Mouse (Mus musculus) testis, postnatal 10 days (tissue): Measurements from ENCODE around the gene Paics.
"Not testable (repeated sequence)": the region's sequence is repeated elsewhere in the genome, so short reads cannot be mapped to it uniquely, and the experiment has no call there.

Experiments used
- DNase-seq: peaks from one replicate; pipeline ENCODE4 v3.0.0; 2021; ENCODE audit warnings: low spot score

Paics gene

DNA sequence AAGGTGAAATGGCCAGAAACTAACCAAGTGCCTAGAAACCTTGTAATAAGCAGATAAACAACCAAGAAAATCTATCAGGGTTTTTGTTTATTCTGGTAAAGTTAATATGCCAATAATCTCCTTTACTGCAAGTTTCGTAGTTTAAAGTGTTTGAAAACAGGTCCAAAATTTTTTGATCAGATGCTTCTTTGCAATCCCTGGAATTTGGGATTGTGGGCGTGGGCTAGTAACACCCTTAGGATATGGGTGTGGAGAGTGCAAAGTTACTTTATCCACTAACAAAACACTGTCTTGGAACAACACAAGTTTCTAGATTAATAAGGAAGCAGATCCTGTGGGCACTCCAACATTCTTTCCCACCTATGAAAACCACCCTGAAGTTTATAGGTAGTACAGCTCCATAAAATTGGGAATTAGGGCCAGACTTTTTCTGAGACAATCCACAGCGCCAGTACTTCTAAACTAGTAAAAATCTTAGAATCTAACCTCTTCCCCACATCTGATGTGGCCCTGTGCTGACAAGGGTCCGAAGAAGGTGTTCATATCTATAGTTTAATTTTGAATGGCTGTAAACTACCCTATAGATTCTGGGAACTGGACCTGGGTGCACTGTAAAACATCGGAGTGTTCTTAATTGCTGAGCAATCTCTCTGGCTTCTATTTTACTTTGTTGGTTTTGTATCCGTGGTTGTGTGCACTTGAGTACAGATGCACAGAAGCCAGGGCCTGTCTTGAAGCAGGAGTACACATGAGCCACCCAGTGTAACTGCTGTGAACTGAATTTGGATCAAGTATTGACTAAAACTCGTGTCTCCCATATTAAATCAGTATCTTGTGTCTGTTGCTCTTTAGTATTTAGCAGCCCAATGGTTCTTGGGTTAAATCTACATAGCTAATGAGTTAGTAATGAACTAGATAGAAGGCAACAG is 1.3 kb downstream of the Paics start:
- DNase-seq: no peak

DNA sequence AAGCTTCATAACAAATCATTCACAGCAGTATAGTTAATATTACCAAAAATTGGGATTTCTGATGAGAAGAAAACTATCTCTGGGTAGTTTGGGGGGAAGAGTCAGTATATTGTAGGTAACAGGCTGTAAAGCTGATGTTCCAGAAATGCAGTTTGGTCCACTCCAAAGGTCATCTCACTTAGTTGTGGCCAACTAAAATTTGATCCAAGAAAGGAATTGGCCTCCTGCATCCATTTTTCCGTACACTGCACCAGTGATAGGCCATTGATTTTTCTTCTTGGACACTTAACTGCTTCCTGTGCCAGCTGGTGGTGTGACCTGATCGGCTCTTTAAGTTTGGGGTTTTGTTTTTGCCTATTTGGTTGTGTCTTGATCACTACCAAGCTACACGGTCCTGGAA is 2.7 kb downstream of the Paics start:
- DNase-seq: no peak

DNA sequence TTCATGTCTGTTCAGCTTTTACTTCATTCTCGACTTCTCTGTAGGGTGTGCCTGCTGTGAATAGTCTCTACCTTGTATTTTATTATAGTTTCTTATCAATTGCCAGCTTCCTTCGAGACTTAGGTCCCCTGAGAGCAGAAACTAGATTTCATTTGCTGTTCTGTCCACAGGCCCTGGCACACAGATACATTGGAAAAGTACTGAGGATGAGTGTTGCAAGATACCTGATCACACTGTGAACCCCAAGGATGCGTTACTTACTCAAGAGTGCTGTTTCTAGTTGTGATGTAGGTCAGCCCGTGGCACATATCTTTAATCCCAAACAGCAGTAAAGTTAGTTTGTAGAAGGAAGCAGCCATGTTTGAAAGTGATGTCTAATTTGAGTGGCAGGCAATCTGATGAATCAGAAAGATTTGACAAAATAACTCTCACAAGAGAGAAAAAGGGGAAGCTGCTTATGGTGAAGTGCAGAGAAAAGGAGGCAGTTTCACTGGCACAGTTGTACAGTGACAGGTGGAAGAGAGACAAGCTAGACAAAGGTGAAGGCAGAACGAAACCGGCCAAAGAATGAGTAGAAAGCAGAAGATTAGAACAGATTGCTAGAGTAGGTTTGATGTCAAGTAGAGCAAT is 3.3 kb downstream of the Paics start:
- no peak for DNase-seq

DNA sequence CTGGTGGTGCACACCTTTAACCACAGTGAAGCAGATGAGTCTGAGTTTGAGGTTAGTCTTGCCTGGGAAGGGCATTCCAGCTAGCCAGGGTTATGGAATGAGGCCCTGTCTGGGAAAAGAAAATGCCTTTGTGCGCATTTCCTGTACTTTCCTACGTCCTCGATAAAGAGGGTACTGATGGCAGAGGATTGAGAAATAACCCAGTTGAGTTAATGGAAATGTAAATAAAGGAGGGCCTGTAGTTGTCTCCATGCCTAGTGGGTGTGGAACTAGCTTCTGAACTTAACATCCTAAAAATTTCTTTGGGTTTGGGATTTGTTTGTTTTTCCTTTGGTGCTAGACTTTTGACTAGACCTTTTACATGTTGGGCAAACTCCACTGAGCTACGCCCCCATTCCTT is 4.4 kb downstream of the Paics start:
- DNase-seq: no peak

DNA sequence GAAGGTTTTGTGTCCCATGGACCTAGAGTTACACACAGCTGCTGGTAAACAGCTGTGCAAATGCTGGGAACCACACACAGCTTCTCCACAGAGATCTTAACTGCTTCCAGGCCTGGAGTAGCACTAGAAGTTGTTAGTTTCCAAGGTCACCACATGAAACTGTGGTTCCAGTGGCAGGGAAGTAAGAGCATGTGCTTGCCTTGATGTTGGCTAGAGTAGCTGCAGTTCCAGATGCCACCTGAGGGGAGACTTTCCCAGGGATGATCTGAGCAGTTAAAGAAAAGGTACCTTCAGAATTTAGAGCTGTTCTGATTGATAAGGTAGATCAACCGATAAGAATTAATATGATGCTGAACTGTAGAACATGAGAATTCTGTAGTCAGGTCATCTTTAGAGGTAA is 6.8 kb downstream of the Paics start:
- DNase-seq: no peak

DNA sequence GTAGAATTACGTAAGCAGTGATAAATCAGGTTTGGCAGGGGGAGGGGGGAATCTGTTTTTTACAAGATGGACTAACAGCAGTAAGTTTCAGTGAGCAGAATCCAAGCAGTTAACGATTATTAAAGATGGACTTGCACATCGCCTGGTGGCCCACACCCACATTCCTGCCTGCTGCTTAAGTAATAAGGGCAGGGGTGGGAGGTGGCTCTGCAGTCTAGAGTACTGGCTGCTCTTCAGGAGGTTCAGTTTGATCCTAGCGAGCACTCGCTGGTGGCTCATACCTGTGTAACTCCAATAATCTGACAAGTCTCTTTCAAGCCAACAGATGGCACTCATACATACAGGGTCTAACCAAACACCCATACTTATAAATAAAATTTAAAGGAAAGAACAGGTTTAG is 8.5 kb downstream of the Paics start:
- DNase-seq: no peak

DNA sequence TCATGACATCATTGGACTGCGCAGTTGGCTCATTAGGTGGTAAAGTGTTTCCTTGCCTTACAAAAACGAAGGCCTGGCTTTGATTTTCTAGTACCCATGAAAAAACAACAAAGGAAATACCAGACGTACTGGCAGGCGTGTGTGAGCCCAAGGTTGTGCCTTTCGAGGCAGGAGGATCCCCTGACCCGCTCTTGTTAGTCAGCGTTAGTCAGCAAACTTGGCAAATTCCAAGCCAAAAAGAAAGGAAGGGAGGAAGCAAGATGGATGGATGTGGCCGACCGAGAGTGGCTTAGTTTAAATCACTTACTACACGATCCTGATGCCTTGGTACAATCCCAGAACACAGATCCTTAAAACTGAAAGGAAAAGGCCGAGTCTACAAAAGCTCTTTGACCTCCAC is 11.4 kb downstream of the Paics start:
- DNase-seq: no peak

DNA sequence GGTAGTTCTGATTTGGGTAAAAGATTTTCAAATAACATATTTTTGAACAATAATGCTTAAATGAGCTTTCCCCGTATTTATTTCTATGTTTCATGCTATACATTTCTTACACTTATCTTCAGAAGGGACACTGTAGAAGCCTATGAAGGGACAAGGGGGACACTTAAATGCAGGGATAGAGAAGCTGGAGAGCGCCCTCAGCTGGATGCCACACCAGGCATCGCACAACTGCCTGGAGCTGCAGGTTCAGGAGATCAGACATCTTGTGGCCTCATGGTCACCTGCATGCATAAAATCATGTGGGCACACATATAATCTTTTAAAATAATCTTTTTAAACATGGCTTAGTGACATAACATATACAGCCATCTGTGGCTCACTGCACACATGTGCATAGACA is 13.5 kb downstream of the Paics start:
- no peak for DNase-seq

DNA sequence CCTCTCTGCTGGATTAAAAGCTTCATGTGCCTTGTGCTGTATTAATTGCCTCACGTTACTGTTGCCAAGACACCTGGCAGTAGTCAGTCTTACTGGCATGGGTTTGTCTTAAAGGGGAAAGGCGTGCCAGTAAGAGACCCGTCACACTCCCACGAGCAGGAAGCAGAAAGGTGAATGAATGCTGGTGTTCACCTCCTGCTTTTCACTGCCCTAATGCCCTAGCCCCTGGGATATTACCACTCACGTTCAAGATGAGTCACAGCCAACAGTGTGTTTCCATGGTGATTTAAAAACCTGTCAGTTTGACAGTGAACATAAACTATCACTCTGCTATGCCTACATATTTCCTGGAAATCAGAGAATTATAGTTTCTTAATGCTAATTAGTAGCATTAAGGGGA is 18.1 kb downstream of the Paics start:
- no peak for DNase-seq

DNA sequence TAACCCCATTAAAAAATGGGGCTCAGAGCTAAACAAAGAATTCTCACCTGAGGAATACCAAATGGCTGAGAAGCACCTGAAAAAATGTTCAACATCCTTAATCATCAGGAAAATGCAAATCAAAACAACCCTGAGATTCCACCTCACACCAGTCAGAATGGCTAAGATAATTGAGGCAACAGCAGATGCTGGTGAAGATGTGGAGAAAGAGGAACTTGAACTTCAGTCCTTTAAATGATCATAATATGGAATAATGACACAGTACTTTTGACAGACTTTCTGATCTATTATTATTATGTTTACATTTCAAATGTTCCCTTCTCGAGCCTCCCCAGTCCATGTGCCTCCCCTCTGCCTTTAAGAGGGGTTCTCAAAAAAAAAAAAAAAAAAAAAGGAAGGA is 20.0 kb downstream of the Paics start:
- DNase-seq: not testable (repeated sequence)

DNA sequence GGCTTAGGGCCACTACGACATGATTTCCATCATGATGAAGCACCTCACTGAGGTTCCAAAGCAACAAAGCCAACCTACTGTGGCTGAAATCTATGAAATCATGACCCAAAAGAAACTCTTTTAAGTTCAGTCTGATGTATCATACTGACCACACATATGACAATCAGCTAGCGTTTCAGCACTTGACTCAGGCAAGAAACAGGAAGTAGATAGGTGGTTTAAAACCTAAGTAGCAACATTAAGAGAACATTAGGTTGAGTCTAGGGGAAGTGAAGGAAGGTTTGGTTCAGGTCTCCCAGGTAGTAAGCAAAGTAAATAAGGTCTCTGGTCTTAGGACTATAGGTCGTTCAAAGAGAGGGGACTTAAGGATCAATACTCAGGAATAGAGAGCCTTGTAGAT is 22.4 kb downstream of the Paics start:
- DNase-seq: no peak

DNA sequence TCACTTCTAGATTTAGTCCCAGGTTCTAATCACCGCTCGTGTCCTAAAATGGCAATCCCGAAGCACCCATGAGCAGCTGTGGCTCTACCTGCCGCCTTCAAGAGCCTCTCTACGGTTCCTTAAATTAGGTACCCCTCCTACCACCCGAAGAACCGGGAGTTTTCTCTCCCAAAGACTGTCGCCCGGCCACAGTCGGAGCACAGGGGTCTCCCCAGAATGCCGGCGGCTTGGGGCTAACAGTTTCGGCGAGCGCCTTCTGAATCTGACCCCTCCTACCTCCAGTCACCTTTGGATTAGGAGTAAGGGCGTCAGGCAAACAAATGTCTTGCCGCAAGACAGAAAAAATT is 23.1 kb downstream of the Paics start:
- DNase-seq: no peak

DNA sequence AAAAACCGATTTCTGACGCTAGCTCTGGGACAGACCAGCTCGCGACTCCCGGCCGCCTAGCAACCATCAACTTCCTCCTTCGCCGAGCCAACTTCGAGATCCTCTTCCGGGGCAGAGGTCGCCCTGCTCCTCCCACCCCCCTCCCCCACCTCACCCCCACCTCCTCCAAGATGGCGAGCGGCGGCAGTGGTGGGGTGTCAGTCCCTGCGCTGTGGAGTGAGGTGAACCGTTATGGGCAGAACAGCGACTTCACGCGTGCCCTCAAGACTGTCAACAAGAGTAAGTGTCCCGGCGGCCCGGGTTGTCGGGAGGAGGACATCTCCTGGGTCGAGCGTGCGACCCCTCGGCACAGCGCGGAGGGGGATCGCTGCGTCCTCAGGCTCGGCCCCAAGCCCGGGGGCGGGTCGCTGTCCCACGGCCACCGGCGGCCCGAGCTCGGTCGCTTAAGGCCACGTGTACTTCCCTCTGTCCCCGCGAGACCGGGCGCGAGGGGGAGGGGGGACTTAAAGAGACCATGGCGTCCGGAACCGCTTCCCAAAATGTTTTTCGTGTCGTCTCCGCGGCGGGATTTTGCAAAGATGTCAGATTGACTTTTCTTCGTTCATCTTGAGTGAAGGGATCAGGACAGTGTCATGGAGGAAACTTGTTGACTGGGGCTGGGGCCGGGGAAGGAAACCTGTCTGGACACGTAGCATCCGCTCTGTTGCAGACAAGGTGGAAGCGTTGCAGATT is 23.6 kb downstream of the Paics start, which contains the start of gene Srp72:
Gene Srp72 (plus strand): TSS at position 130 of the 732 bp plus-strand sequence.
- peak; percentile 91 for DNase-seq

DNA sequence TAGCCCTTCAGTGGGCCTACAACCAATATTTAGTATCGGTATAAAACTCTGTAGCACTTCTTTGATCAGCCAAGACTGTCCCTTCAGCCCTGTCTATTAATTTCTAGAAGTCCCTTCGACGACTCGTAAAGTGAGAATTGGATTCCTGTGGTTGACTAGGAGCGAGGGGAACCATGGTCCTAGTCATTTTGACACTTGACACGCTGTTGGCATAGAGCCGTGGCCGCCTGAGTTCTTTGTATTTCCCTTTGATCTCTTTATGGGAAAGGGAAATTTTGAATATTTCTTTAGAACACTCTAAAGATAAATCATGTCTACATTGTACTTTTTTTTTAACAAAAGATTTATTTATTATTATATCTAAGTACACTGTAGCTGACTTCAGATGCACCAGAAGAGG is 24.6 kb downstream of the Paics start:
- no peak for DNase-seq

DNA sequence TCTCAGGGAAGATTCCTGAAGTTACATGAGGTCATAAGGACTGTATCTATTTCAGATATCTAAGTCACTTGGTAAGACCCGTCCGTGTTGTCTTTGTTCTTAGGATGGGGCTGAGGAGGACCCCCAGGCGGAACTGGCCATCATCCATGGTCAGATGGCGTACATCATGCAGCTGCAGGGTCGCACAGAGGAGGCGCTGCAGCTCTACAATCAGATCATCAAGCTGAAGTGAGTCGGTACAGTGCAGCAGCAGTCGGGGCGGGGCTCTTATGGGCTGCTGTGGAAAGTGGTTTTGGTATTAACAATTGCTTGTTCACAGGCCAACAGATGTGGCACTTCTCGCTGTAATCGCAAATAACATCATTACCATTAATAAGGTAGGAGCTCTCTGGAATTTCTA is 32.9 kb downstream of the Paics start:
- no peak for DNase-seq

DNA sequence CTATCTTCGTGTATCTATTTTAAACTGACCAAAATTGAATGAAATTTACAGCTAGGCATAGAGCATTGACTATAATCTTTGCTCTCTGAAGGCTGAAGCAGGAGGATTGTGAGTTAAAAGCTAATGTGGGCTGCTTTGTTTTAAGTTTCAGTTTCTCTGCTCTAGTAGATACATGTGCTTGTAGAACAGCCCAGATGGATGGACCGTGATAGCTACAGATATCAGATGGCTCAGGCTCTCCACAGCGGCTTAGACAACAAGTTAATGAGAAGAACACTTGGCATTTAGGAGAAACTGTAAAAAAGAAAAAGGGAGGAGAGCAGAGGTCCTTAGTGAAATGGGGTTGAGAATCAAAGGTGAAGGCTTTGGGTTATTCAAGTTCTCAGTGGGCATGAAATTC is 39.7 kb downstream of the Paics start:
- no peak for DNase-seq

DNA sequence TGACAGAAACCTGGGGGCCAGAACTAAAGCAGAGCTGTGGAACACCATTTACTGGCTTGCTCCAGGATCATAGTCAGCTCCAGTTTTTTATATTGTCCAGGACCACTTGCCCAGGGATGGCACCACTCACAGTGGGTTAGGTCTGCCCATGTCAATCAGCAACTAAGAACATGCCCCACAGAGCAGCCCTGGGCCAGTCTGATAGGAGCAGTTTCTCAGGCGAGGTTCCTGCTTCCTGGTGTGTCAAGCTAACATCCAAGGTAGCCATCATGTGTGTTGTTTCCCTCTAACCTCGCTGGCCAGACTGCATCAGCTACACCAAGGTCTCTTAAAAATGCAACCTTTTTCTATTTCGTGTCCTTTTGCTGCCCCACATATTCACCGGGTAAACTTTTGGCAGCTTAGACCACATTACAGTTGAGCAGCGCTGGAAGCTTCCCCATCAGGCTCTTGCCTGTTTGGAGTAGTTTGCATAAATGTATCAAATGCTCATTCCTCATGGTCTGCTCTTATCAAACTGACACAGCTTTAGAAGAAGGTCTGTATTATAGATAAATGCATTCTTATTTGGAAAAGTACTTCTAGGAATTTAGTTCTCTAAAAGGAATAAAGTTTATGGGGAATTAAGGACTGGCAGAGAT is 42.2 kb downstream of the Paics start:
- no peak for DNase-seq

DNA sequence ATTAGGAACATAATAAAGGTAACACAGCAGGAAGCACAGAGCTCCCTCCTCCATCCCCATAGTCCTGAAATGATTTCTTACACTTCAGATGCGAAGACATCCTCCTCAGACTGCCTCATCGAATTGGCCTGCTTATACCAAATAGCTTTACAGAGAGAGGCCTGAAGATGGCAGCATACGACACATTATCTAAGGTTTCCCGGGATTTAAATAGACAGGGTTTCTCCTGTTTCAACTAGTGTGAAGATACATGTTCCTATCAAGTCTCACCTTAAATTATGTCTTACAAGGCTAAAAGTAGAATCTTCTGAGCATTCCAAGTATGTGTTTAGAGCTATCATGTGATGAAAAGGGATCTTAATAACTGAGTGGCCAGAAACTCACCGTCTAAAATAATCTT is 47.3 kb downstream of the Paics start:
- DNase-seq: no peak

DNA sequence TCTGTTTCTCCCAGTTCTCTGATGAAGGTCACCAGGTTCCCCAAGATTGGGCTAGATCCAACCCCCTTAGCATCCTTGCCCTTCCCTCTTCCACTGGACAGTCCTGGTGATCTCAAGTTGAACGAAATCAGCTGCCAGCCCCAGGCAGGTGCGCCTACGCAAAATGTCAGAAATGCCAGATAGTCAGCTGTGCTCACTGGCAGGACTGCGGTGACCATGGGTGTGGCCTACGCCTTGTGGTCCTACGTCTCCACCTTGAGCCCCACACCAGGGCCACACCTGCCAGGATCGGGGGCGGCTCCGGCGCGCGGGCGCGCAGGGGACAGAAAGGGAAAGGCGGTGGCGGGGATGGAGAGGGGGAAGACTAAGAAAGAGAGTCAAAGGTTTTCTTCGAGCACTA is 50.1 kb downstream of the Paics start:
- no peak for DNase-seq

DNA sequence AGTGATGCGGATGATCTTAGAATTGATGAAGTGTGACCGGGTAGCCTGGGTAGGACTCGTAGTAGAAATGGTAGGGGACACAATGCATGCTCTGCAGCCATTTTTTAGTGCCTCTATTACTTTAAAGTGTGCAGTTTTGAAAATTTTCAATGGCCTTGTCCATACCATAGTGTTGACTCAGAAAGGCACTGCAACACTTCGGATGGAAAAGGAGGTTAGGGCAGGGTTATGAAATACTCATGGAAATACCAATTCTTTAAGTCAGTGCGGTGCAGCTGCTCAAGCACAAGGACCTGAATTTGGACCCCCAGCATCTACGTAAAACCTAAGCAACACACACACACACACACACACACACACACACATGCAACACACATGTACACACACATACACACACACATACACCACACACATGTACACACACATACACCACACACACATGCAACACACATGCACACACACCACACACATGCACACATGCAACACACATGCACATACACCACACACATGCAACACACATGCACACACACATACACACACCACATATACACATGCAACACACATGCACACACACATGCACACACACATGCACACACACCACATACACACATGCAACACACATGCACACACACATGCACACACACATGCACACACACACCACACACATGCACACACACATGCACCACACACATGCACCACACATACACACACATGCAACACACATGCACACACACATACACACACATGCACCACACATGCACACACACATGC is 53.1 kb downstream of the Paics start, which contains the start of gene Arl9:
Gene Arl9 (plus strand): TSS at position 5 of the 771 bp plus-strand sequence.
- DNase-seq: no peak

DNA sequence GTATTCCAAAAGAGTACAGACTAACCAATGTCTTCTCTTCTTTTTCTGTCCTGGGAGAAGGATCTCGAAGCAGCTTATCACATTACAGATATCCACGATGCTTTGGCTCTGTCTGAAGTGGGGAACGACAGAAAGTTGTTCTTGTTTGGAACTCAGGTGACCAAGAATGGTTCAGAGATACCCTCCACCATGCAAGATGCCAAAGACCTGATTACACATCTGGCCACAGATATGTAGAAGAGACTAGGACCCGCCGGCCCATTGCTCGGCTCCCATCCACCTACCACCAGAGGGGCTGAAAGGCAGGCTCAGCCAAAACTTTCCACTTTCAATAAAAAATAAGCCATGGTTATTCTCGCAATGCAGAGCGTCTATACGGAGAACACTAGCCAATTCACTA is 59.2 kb downstream of the Paics start:
- DNase-seq: no peak

DNA sequence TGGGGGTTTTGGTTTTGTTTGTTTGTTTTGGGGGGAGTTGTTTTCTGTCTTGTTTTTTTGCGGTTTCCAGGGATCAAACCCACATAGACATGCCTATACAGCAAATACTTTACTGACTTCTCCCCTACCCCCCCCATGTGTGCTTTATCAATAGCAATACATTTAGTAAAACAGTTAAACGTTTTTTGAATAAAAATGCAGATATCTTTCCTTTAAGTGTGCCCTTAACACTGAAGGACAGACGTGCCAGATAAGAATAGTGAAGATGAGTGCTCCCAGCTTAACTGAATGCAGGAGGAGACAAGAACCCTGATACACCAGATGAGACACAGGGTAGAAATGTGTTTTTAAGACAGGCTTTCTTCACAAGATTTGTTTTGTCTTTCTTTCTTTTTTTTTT is 60.0 kb downstream of the Paics start:
- DNase-seq: no peak
